Mouse (Mus musculus): Measurements from ENCODE around the gene Gm20388. TPM values are rescaled to one million over a fixed set of nuclear protein-coding genes. Genes with fewer than 3 reads are reported as not detected.
"Not testable (repeated sequence)": the region's sequence is repeated elsewhere in the genome, so short reads cannot be mapped to it uniquely, and the experiment has no call there.

Gm20388 gene
- polyA plus RNA-seq, 1 experiment, result not detected

DNA sequence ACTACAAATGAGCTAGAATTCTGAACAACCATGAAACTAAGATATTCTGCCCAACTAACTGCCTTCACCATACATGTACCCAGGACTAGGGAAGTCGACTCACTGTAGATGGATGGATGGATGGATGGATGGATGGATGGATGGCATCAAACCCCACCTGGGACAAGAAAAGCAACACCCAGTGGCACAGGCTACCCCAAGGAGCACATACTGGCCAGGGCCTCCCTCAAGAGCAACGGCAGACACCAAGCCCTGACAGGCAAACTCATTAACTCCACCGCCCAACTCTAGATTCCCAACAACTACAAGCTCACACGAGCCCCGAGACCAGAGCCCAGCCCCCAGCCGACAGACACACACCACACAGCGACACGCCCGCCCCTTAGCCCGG, 3626.3 kb downstream of the Gm20388 start:
- TF ChIP-seq CTCF (IDR thresholded peaks at IDR 0.05; ENCODE audit: insufficient read depth, low read depth, low read length), result no peak
- TF ChIP-seq POLR2A (IDR thresholded peaks at IDR 0.05; ENCODE audit: insufficient read depth, low read depth, low read length), result no peak
- Histone ChIP-seq H3K4me3 (ENCODE audit: insufficient read depth, low read depth, low read length) (no peak overlapping the region), H3K27ac (ENCODE audit: insufficient read depth, low read depth, low read length) (no peak overlapping the region), H3K4me1 (ENCODE audit: control insufficient read depth, insufficient read depth, low read length) (no peaks in the 10 kb centered on the region)
- WGBS, result 52% methylated on average over 10 of the region's 10 CpGs

DNA sequence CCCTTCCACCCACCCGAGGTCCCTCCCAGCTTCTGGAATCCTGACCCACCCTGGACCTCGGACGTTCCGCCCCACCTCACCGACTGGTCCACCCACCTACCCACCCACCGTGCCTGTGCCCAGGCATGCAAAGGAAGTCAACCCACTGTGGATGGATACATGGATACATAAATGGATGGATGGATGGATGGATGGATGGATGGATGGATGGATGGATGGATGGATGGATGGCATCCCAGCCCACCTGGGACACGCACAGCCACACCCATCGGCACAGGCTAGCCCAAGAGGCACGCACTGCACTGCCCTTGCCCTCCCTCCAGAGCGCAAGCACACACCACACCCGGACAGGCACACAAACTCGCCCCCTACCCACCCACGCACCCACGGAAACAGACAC, 3627.0 kb downstream of the Gm20388 start:
- H3K4me3 ChIP-seq (ENCODE audit: insufficient read depth, low read depth, low read length); H3K27ac ChIP-seq (ENCODE audit: insufficient read depth, low read depth, low read length); H3K4me1 ChIP-seq (ENCODE audit: control insufficient read depth, insufficient read depth, low read length): not testable (repeated sequence)
- WGBS, result 76% methylated on average over 7 of the region's 14 CpGs

DNA sequence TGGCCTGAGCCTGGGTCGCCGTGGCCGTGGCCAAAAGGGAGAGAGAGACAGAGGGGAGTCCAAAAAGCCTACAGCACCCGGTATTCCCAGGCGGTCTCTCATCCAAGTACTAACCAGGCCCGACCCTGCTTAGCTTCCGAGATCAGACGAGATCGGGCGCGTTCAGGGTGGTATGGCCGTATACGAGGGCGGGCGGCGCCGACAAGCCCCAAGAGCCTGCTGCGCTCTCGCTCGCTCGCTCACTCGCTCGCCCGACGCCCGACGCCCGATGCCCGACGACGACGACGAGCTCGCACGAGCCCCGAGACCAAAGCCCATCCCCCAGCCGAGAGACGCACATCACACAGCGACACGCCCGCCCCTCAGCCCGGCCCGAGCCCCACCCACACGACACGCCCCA, 3653.6 kb downstream of the Gm20388 start:
- H3K4me3 ChIP-seq (ENCODE audit: insufficient read depth, low read depth, low read length); H3K27ac ChIP-seq (ENCODE audit: insufficient read depth, low read depth, low read length); H3K4me1 ChIP-seq (ENCODE audit: control insufficient read depth, insufficient read depth, low read length): not testable (repeated sequence)
- WGBS, result no CpG with 5 or more reads among the region's 45 CpGs

DNA sequence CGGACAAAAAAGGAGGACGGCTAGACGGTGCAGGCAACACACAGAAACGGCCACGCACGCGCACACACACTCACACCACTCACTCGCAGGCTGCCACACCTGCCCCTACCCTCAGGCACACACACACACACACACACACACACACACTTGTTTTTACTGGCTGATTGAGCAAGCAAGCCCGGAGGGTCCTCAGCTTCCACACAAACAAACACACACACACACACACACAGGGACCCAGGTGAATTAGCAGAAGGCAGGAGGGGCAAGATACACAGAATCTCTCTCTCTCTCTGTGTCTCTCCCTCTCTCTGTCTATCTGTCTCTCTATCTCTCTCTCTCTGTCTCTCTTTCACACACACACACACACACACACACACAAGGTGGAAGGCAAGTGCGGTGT, 3664.7 kb downstream of the Gm20388 start:
- not testable (repeated sequence) for H3K27ac ChIP-seq (ENCODE audit: insufficient read depth, low read depth, low read length); H3K4me1 ChIP-seq (ENCODE audit: control insufficient read depth, insufficient read depth, low read length); H3K4me3 ChIP-seq (ENCODE audit: insufficient read depth, low read depth, low read length)
- WGBS, result 79% methylated on average over 4 of the region's 10 CpGs

GRCm38 (mm10) chr8:123600666-123601172, 3690.1 kb downstream of the Gm20388 start:
- not testable (repeated sequence) for H3K4me1 ChIP-seq (ENCODE audit: control insufficient read depth, insufficient read depth, low read length); H3K4me3 ChIP-seq (ENCODE audit: insufficient read depth, low read depth, low read length); H3K27ac ChIP-seq (ENCODE audit: insufficient read depth, low read depth, low read length)
- WGBS, result 70% methylated on average over 16 of the region's 19 CpGs

GRCm38 (mm10) chr8:123601457-123601856, 3690.8 kb downstream of the Gm20388 start:
- not testable (repeated sequence) for H3K4me1 ChIP-seq (ENCODE audit: control insufficient read depth, insufficient read depth, low read length); H3K27ac ChIP-seq (ENCODE audit: insufficient read depth, low read depth, low read length); H3K4me3 ChIP-seq (ENCODE audit: insufficient read depth, low read depth, low read length)
- WGBS, result no CpG with 5 or more reads among the region's 40 CpGs

GRCm38 (mm10) chr8:123612652-123613051, 3702.0 kb downstream of the Gm20388 start:
- not testable (repeated sequence) for H3K27ac ChIP-seq (ENCODE audit: insufficient read depth, low read depth, low read length); H3K4me3 ChIP-seq (ENCODE audit: insufficient read depth, low read depth, low read length); H3K4me1 ChIP-seq (ENCODE audit: control insufficient read depth, insufficient read depth, low read length)
- WGBS, result 71% methylated on average over 4 of the region's 5 CpGs

GRCm38 (mm10) chr8:123623523-123623922, 3712.9 kb downstream of the Gm20388 start:
- H3K4me3 ChIP-seq (ENCODE audit: insufficient read depth, low read depth, low read length); H3K4me1 ChIP-seq (ENCODE audit: control insufficient read depth, insufficient read depth, low read length); H3K27ac ChIP-seq (ENCODE audit: insufficient read depth, low read depth, low read length): not testable (repeated sequence)
- WGBS, result no CpG with 5 or more reads among the region's 39 CpGs

- TF ChIP-seq POLR2A (IDR thresholded peaks at IDR 0.05; ENCODE audit: insufficient read depth, low read depth, low read length) (no peak), CTCF (IDR thresholded peaks at IDR 0.05; ENCODE audit: insufficient read depth, low read depth, low read length) (no peak)
- H3K4me1 ChIP-seq (ENCODE audit: control insufficient read depth, insufficient read depth, low read length), result peaks cover 3% of the 10 kb centered on the region
- 72% methylated on average over 5 of the region's 5 CpGs for WGBS
- H3K4me3 ChIP-seq (ENCODE audit: insufficient read depth, low read depth, low read length), result no peak overlapping the region
- no peak overlapping the region for H3K27ac ChIP-seq (ENCODE audit: insufficient read depth, low read depth, low read length)
Measured at GRCm38 (mm10) chr8:123624274-123624673, 3713.6 kb downstream of the Gm20388 start.

- no peak overlapping the region for H3K27ac ChIP-seq (ENCODE audit: insufficient read depth, low read depth, low read length)
- no peak overlapping the region for H3K4me3 ChIP-seq (ENCODE audit: insufficient read depth, low read depth, low read length)
- 50% methylated on average over 1 of the region's 1 CpGs for WGBS
- H3K4me1 ChIP-seq (ENCODE audit: control insufficient read depth, insufficient read depth, low read length), result peaks cover 4% of the 10 kb centered on the region
- TF ChIP-seq CTCF (IDR thresholded peaks at IDR 0.05; ENCODE audit: insufficient read depth, low read depth, low read length) (no peak), POLR2A (IDR thresholded peaks at IDR 0.05; ENCODE audit: insufficient read depth, low read depth, low read length) (no peak)
Measured at GRCm38 (mm10) chr8:123624702-123625101, 3714.1 kb downstream of the Gm20388 start.

DNA sequence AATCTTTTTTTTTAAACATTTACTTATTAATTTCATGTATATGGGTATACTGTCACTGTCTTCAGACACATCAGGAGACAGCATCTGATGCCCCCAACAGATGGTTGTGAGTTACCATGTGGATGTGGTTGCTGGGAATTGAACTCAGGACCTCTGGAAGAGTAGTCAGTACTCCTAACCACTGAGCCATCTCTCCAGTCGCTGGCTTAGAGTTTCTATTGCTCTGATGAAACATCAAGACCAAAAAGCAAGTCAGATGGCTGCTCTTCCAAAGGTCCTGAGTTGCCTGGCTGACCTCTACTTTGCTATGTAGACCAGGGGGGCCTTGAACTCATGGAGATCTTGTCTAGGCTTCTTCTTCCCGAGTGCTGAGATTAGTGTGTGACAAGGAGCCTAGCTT, 3715.1 kb downstream of the Gm20388 start:
- WGBS, result 44% methylated on average over 2 of the region's 2 CpGs
- H3K4me3 ChIP-seq (ENCODE audit: insufficient read depth, low read depth, low read length), result no peak overlapping the region
- TF ChIP-seq POLR2A (IDR thresholded peaks at IDR 0.05; ENCODE audit: insufficient read depth, low read depth, low read length) (no peak), CTCF (IDR thresholded peaks at IDR 0.05; ENCODE audit: insufficient read depth, low read depth, low read length) (no peak)
- H3K4me1 ChIP-seq (ENCODE audit: control insufficient read depth, insufficient read depth, low read length), result peaks cover 5% of the 10 kb centered on the region
- no peak overlapping the region for H3K27ac ChIP-seq (ENCODE audit: insufficient read depth, low read depth, low read length)

All from olfactory bulb, adult 2 months (tissue).